Mouse (Mus musculus) stomach, postnatal 0 days (tissue): ENCODE results near the gene Acly. TPM values are rescaled to one million over a fixed set of nuclear protein-coding genes. Genes with fewer than 3 reads are reported as not detected.

ENCODE experiments used
- ATAC-seq: fragments of 200-750 bp; cut with Nextera tagmentation; 2 replicates; pipeline ENCODE4 v1.8.0; 2017; ENCODE audit not compliant: low FRiP score, low TSS enrichment
- DNase-seq: peaks from one replicate; pipeline ENCODE4 v3.0.0-alpha.2; 2016; ENCODE audit warnings: low spot score
- H3K27ac ChIP-seq: fragments of 300-500 bp; sonication (generic); replicated peaks from 2 replicates; pipeline ENCODE4 v1.5.1; 2014; ENCODE audit warnings: mild to moderate bottlenecking, control low read depth
- H3K27me3 ChIP-seq: fragments of 300-500 bp; sonication (generic); 2 replicates; pipeline ENCODE4 v1.6.1; 2014; ENCODE audit warnings: low read length; ENCODE audit not compliant: control insufficient read depth, insufficient read depth
- H3K36me3 ChIP-seq: fragments of 300-500 bp; sonication (generic); 2 replicates; pipeline ENCODE4 v1.6.1; 2014; ENCODE audit warnings: low read length, mixed read lengths; ENCODE audit not compliant: control insufficient read depth, insufficient read depth
- H3K4me1 ChIP-seq: fragments of 300-500 bp; sonication (generic); replicated peaks from 2 replicates; pipeline ENCODE4 v1.6.1; 2014; ENCODE audit warnings: antibody characterized with exemption; ENCODE audit not compliant: control insufficient read depth, insufficient read depth
- H3K4me2 ChIP-seq: fragments of 300-500 bp; sonication (generic); replicated peaks from 2 replicates; pipeline ENCODE4 v1.6.1; 2014; ENCODE audit warnings: low read depth, mild to moderate bottlenecking, control low read depth, moderate library complexity
- H3K4me3 ChIP-seq: fragments of 300-500 bp; sonication (generic); 2 replicates; pipeline ENCODE4 v1.5.1; 2014; ENCODE audit warnings: low read depth, low read length, control low read depth
- H3K9ac ChIP-seq: fragments of 300-500 bp; sonication (generic); 2 replicates; pipeline ENCODE4 v1.6.1; 2014; ENCODE audit warnings: mild to moderate bottlenecking, low read length, control low read depth, mixed read lengths
- H3K9me3 ChIP-seq: fragments of 300-500 bp; sonication (generic); 2 replicates; pipeline ENCODE4 v1.6.1; 2016; ENCODE audit warnings: low read length; ENCODE audit not compliant: control insufficient read depth
- CTCF ChIP-seq: IDR thresholded peaks from 2 replicates; pipeline ENCODE4 v1.5.1; 2016; ENCODE audit warnings: antibody characterized with exemption, low read depth, mild to moderate bottlenecking, moderate library complexity
- EP300 ChIP-seq: optimal IDR thresholded peaks from 2 replicates; pipeline ENCODE3; 2016; ENCODE audit warnings: antibody characterized with exemption
- WGBS: fragments of 180-500 bp; shearing (Covaris S2); extraction: QIAGEN DNeasy Blood & Tissue Kit; methylation state at CpG from one replicate; pipeline ENCODE4 v1.1.7; 2014; 5-methylcytosine and 5-hydroxymethylcytosine counted together
- polyA plus RNA-seq: library from polyadenylated mRNA; unstranded; fragments of >200 nt; fragmentation: Nextera tagmentation; extraction: Ambion mirVana; gene quantifications from 2 replicates; pipeline ENCODE4 v1.2.1, GENCODE M21; 2015

Acly gene
- polyA plus RNA-seq, 1 experiment from 2014 or later = 70.6 TPM

- DNase-seq (no peak), ATAC-seq (no peak)
- H3K9me3 ChIP-seq = no peaks in the 10 kb centered on the region
- 3% methylated on average over 30 of the region's 30 CpGs for WGBS
- no peaks in the 10 kb centered on the region for H3K27me3 ChIP-seq
- no peak for TF ChIP-seq CTCF
- no peak for TF ChIP-seq EP300
- 0 out of 2 replicates have a peak, but pooled peaks cover 3% of the 10 kb centered on the region for H3K4me1 ChIP-seq
- H3K27ac ChIP-seq = peak overlapping the region; percentile 86
- H3K4me2 ChIP-seq = peak overlapping the region; percentile 99
- 0 out of 2 replicates have a peak, but pooled peaks cover 3% of the 10 kb centered on the region for H3K36me3 ChIP-seq
- peak overlapping the region; percentile 86 for H3K9ac ChIP-seq
- peak overlapping the region; percentile 77 for H3K4me3 ChIP-seq
Measured at GRCm38 (mm10) chr11:100471352-100472196, 56.2 kb downstream of the Acly start.

- H3K4me1 ChIP-seq = no peaks in the 10 kb centered on the region
- no peak for TF ChIP-seq EP300
- TF ChIP-seq CTCF = no peak
- no peak overlapping the region for H3K9ac ChIP-seq
- no peak for DNase-seq
- no peak overlapping the region for H3K4me2 ChIP-seq
- no peaks in the 10 kb centered on the region for H3K9me3 ChIP-seq
- no peak overlapping the region for H3K4me3 ChIP-seq
- no peak overlapping the region for H3K27ac ChIP-seq
- peaks cover 4% of the 10 kb centered on the region; the same call in 1 of the 2 replicates for H3K36me3 ChIP-seq
- H3K27me3 ChIP-seq = no peaks in the 10 kb centered on the region
- ATAC-seq = no peak
- 62% methylated on average over 1 of the region's 1 CpGs for WGBS
Measured at GRCm38 (mm10) chr11:100465833-100466232, 62.0 kb downstream of the Acly start.

GRCm38 (mm10) chr11:100465229-100465792 is 62.5 kb downstream of the Acly start:
- H3K9ac ChIP-seq = no peak overlapping the region
- TF ChIP-seq EP300 (no peak), CTCF (no peak)
- H3K36me3 ChIP-seq = peaks cover 4% of the 10 kb centered on the region; the same call in 1 of the 2 replicates
- H3K9me3 ChIP-seq = no peaks in the 10 kb centered on the region
- ATAC-seq (no peak), DNase-seq (no peak)
- no peak overlapping the region for H3K4me3 ChIP-seq
- no peaks in the 10 kb centered on the region for H3K4me1 ChIP-seq
- H3K27me3 ChIP-seq = no peaks in the 10 kb centered on the region
- H3K4me2 ChIP-seq = no peak overlapping the region
- no peak overlapping the region for H3K27ac ChIP-seq
- 82% methylated on average over 1 of the region's 1 CpGs for WGBS

- Histone ChIP-seq H3K4me2 (no peak overlapping the region), H3K27me3 (no peaks in the 10 kb centered on the region), H3K27ac (no peak overlapping the region), H3K4me1 (no peaks in the 10 kb centered on the region), H3K4me3 (no peak overlapping the region), H3K9ac (no peak overlapping the region), H3K36me3 (peaks cover 4% of the 10 kb centered on the region; the same call in 1 of the 2 replicates), H3K9me3 (no peaks in the 10 kb centered on the region)
- TF ChIP-seq EP300 (no peak), CTCF (no peak)
- WGBS = 83% methylated on average over 10 of the region's 10 CpGs
- DNase-seq (no peak), ATAC-seq (no peak)
Measured at GRCm38 (mm10) chr11:100462699-100463098, 65.1 kb downstream of the Acly start.

- H3K27me3 ChIP-seq = no peaks in the 10 kb centered on the region
- H3K4me3 ChIP-seq = no peak overlapping the region
- DNase-seq (no peak), ATAC-seq (0 out of 2 replicates have a peak, but pooled peaks have one; percentile 40)
- H3K36me3 ChIP-seq = peaks cover 4% of the 10 kb centered on the region; the same call in 1 of the 2 replicates
- no peaks in the 10 kb centered on the region for H3K4me1 ChIP-seq
- no peak overlapping the region for H3K9ac ChIP-seq
- no peak overlapping the region for H3K27ac ChIP-seq
- TF ChIP-seq EP300 (no peak), CTCF (no peak)
- no peaks in the 10 kb centered on the region for H3K9me3 ChIP-seq
- 71% methylated on average over 5 of the region's 5 CpGs for WGBS
- no peak overlapping the region for H3K4me2 ChIP-seq
Measured at GRCm38 (mm10) chr11:100457711-100458110, 70.1 kb downstream of the Acly start.

GRCm38 (mm10) chr11:100457247-100457646 is 70.6 kb downstream of the Acly start:
- H3K4me3 ChIP-seq = no peak overlapping the region
- H3K9ac ChIP-seq = no peak overlapping the region
- no peaks in the 10 kb centered on the region for H3K4me1 ChIP-seq
- H3K27me3 ChIP-seq = no peaks in the 10 kb centered on the region
- H3K27ac ChIP-seq = no peak overlapping the region
- ATAC-seq (no peak), DNase-seq (no peak)
- 62% methylated on average over 4 of the region's 4 CpGs for WGBS
- TF ChIP-seq CTCF (no peak), EP300 (no peak)
- no peaks in the 10 kb centered on the region for H3K9me3 ChIP-seq
- H3K36me3 ChIP-seq = peaks cover 2% of the 10 kb centered on the region; the same call in 1 of the 2 replicates
- H3K4me2 ChIP-seq = no peak overlapping the region
